Mouse (Mus musculus) liver, embryonic 14.5 days (tissue): ENCODE measurements around the gene Gins3.

Source experiments
- CTCF ChIP-seq: IDR thresholded peaks from 2 replicates; pipeline ENCODE4 v1.5.1; 2016; ENCODE audit warnings: antibody characterized with exemption, low read depth, control low read depth
- EP300 ChIP-seq: IDR thresholded peaks from 2 replicates; pipeline ENCODE4 v1.6.1; 2016; ENCODE audit warnings: antibody characterized with exemption, low read depth

GRCm38 (mm10) chr8:95671861-95672260 lies 38.6 kb downstream of the Gins3 start:
- TF ChIP-seq CTCF: no peak
- no peak for TF ChIP-seq EP300
